Mouse (Mus musculus): ENCODE data around the gene Ints3.

Ints3 gene

GRCm38 (mm10) chr3:90391004-90391403 is 42.4 kb downstream of the Ints3 start:
- no peak for DNase-seq (ENCODE audit: low read depth, low spot score)

- DNase-seq (ENCODE audit: low read depth, low spot score), result no peak
Observed at GRCm38 (mm10) chr3:90389511-90390490, 43.6 kb downstream of the Ints3 start, which contains the start of gene Slc27a3. Gene Slc27a3 (minus strand): TSS chr3:90389938.

DNA sequence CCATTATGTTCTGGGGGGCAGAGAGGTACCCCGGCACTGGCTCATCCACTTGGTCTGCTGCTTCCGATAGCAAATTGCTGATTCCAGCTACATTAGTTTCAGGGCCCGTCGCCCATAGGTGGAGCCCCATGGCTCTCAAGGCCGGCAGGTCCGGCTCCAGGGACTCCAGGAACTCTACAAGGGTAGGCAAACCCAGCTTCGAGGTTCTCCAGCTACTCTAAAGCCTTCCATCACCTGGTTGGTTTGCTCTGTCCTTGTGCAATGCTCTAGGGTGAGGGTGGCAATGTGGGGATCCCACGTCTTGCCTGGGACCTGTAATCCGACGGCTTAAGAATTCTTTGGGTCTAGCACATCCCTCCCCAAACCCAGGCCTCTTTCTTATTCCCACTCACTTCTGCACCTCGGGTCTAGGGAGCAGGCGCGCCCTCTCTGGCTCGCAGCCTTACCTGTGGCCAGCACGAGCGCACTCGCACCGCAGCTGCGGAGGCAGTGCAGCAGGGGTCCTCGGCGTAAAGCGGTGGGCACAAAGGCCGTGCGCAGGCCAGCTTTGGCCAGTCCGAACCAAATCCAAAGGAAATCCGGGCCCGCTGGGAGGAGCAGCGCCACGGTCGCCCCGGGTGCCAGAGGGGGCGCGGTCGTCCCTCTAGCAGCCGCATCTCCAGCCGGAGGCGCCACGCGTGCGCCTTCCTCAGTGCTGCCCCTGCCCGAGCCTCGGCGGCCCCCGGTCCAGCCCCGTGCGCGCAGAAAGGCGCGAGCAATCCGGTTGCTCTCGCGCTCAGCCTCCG is 44.5 kb downstream of the Ints3 start:
- DNase-seq (ENCODE audit: low read depth, low spot score), result no peak

DNA sequence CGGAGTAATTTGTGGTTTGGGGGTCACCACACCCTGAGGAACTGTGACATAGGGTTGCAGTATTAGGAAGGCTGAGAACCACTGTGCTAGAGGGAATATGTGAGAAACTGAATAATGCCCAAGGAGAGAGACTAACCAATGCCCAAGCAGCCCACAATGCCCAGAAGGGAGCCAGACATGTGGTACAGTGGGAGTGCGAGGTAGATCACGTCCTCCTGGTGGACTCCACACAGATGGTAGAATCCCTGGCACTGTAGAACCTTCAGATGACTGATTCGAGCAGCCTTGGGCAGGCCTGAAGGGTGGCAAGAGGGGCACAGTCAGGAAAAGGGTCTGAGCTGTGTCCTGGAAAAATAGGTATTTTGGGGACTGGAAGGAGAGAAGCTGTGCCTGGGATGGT is 45.2 kb downstream of the Ints3 start:
- DNase-seq (ENCODE audit: low read depth, low spot score), result no peak

GRCm38 (mm10) chr3:90387483-90387882 is 45.9 kb downstream of the Ints3 start:
- no peak for DNase-seq (ENCODE audit: low read depth, low spot score)

- DNase-seq (ENCODE audit: low read depth, low spot score), result no peak
Observed at GRCm38 (mm10) chr3:90386817-90387216, 46.6 kb downstream of the Ints3 start.

DNA sequence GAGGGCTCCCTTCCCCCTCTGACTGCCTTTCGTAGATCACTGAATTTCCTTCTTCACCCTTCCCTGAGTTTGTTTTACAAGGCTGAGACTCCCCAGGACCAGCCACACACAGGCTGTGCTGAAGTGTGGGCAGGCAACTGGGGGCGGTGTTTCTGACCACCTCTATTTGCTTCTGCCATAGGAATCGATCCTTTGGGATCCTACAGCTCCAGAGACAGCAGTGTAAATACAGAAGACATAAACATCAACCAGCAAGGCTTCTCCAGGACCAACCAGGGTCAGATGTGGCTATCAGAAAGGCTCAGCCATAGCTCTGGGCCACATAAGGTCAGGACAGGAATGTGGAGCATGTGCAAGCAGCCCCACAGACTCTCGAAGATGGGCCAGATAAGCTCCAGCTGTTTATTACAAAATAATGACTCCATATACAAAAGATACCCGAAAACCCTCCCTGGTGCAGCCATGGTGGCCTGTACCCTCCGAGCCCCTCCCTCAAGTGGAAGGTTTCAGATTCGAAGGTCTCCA is 48.5 kb downstream of the Ints3 start:
- DNase-seq (ENCODE audit: low read depth, low spot score), result no peak

- DNase-seq (ENCODE audit: low read depth, low spot score), result no peak
Observed at GRCm38 (mm10) chr3:90383690-90384089, 49.7 kb downstream of the Ints3 start.

GRCm38 (mm10) chr3:90381727-90382126 is 51.7 kb downstream of the Ints3 start:
- DNase-seq (ENCODE audit: low read depth, low spot score), result no peak

- DNase-seq (ENCODE audit: low read depth, low spot score), result no peak
Observed at GRCm38 (mm10) chr3:90378496-90378895, 54.9 kb downstream of the Ints3 start.

DNA sequence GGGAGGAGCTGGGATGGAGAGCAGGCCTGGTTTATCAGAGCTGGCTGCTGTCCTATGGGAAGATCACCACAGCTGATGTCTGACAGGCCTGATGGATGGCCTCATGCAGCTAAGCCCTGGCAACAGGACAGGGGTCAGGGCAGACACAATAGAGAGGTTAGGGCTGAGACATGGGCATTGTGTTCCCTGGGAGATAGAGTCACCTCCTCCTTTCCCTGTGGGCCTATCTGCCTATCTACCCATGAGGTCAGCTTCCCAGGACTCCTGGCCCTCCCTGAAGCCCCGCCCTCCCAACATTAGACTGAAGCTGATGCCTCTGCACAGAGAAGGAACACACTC is 57.2 kb downstream of the Ints3 start:
- DNase-seq (ENCODE audit: low read depth, low spot score), result no peak

- DNase-seq (ENCODE audit: low read depth, low spot score), result no peak
Observed at GRCm38 (mm10) chr3:90375562-90376246, 57.7 kb downstream of the Ints3 start.

GRCm38 (mm10) chr3:90374368-90374767 is 59.1 kb downstream of the Ints3 start:
- DNase-seq (ENCODE audit: low read depth, low spot score), result no peak

DNA sequence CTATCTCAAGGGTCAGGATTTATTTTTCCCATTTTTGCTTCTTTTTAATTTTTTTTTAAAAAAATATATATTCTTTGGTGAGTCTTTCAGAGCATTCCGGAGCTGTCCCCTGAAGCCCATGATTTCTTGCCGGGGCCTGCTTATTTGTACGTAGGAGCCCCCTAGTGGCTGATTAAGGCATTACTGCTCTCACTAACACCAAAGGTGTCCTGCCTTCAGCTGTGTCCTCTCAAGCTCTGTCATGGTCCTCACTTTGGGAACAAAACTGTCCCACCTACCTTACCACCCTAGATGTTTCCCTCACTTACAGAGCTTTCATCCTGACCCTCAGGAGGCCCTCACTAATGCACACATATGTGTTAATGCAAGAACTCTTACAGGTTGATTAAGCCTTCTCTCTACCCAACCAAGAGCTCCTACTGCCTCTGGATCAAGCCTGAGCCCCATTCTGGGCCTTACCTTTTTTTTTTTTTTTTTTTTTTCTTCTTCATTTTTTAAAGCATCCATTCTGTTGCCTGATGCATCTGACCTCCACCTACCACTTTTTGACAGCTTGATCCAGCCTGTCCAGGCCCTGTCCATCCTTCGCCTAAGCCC is 59.9 kb downstream of the Ints3 start:
- DNase-seq (ENCODE audit: low read depth, low spot score), result peak; percentile 72

GRCm38 (mm10) chr3:90372817-90373216 is 60.6 kb downstream of the Ints3 start:
- no peak for DNase-seq (ENCODE audit: low read depth, low spot score)

DNA sequence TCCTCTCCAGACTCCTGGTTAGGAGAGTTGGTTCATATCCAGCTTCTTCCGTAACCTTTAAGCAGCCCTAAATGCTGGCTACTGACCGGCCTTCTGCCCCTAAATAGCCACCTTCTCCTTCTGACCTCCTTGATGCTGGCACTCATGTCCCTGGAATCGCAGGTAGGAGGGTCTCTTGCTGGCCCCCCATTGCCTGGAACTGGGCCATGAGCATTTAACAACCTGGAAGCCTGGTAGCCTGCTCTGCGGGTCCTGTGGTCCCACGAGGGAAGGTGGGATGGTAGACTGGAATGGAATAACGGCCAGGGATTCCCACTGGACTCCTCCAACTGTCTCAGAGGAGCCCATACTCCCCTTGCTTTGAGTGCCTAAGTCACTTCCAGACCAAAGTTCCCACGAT is 61.6 kb downstream of the Ints3 start:
- DNase-seq (ENCODE audit: low read depth, low spot score), result no peak

- DNase-seq (ENCODE audit: low read depth, low spot score), result no peak
Observed at GRCm38 (mm10) chr3:90369041-90369440, 64.4 kb downstream of the Ints3 start.

- DNase-seq (ENCODE audit: low read depth, low spot score), result no peak
Observed at GRCm38 (mm10) chr3:90367001-90367632, 66.3 kb downstream of the Ints3 start.

GRCm38 (mm10) chr3:90362346-90362745 is 71.1 kb downstream of the Ints3 start:
- no peak for DNase-seq (ENCODE audit: low read depth, low spot score)

GRCm38 (mm10) chr3:90361476-90361875 is 71.9 kb downstream of the Ints3 start:
- DNase-seq (ENCODE audit: low read depth, low spot score), result no peak

DNA sequence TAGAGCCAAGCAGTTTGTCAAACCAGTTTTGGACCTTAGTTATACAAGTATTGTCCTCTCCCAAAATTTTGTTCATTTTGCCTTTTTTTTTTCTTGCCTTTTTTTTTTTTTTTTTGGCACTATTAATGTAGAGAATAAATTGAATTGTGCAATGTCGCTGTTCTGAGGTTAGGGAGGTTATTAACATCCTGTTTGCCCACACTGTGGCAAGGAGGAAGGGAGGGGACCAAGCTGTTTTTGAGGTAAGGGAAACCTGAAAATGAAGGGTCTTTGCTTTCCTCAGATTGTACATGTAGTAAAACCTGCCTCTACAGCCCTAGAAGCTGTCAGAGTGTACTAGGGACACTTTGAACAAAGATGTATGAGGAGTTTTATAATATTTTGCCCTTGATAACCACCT is 74.2 kb downstream of the Ints3 start:
- DNase-seq (ENCODE audit: low read depth, low spot score), result no peak

All from c-Kit-negative CD71-positive TER-119-positive erythroid progenitor cells, embryonic 14.5 days (primary cell).